Comparison of ENCODE assay signal across 23 mouse cellular contexts in genomic region chr11:85889056-85889729, GRCm38 (mm10). TPM values are rescaled to one million over a fixed set of nuclear protein-coding genes. Genes with fewer than 3 reads are reported as not detected.
DNase-seq lines count a peak whose midpoint lies in the region; ATAC-seq and TF ChIP-seq lines count a peak whose summit lies in the region.
"Had no signal": no experiment of that assay in that cellular context is flagged by ENCODE, and none has a peak within 500 bp of the region (broad histone marks: within the 10 kb centered on the region; RNA-seq: fewer than 3 reads in every experiment).

No protein-coding gene starts in this region.

- H3K9me3 ChIP-seq in hindbrain, embryonic 10.5 days = no peaks in the 10 kb centered on the region
- H3K9me3 ChIP-seq in hindbrain, embryonic 14.5 days (ENCODE audit: control insufficient read depth, low read length) = no peaks in the 10 kb centered on the region
- H3K9me3 ChIP-seq in midbrain, embryonic 10.5 days (replicated peaks) = no peaks in the 10 kb centered on the region
- H3K9me3 ChIP-seq in midbrain, postnatal 0 days (ENCODE audit: low read length) = no peaks in the 10 kb centered on the region
- no peaks in the 10 kb centered on the region for H3K9me3 ChIP-seq in intestine, embryonic 15.5 days
- H3K9me3 ChIP-seq: forebrain, embryonic 10.5 days; liver, embryonic 13.5 days; stomach, embryonic 15.5 days had no signal

- DNase-seq in hindbrain, embryonic 10.5 days (ENCODE audit: low spot score) = peak; percentile 42
- DNase-seq in hindbrain, embryonic 14.5 days (ENCODE audit: low spot score) = no peak
- DNase-seq in midbrain, embryonic 10.5 days (ENCODE audit: low spot score) = peak; percentile 45
- DNase-seq in midbrain, postnatal 0 days (ENCODE audit: low spot score) = no peak
- peak; percentile 16 for DNase-seq in mesoderm, embryonic 11.5 days (ENCODE audit: low read depth, low spot score)
- no peak for DNase-seq in natural killer cell, adult 2 months (ENCODE audit: low spot score in 2 of 2)
- DNase-seq in urinary bladder, adult 18-20 months (ENCODE audit: low spot score in 2 of 2) = no peak
- DNase-seq: adrenal gland, postnatal 25 days; cerebellum, adult 9-11 months; heart, postnatal 14 days; kidney, postnatal 14 days; liver, embryonic 13.5 days; spleen, adult 18-20 months had no signal

- peaks cover 35% of the 10 kb centered on the region for H3K4me1 ChIP-seq in hindbrain, embryonic 10.5 days (replicated peaks)
- no peaks in the 10 kb centered on the region for H3K4me1 ChIP-seq in hindbrain, embryonic 14.5 days (replicated peaks; ENCODE audit: control insufficient read depth, insufficient read depth, low read length)
- peaks cover 41% of the 10 kb centered on the region for H3K4me1 ChIP-seq in midbrain, embryonic 10.5 days
- H3K4me1 ChIP-seq in midbrain, postnatal 0 days (ENCODE audit: insufficient read depth, low read length) = 0 out of 2 replicates have a peak, but pooled peaks cover 2% of the 10 kb centered on the region
- peaks cover 20% of the 10 kb centered on the region for H3K4me1 ChIP-seq in intestine, embryonic 15.5 days (replicated peaks)

- no peak overlapping the region for H3K4me3 ChIP-seq in hindbrain, embryonic 10.5 days
- H3K4me3 ChIP-seq in hindbrain, embryonic 14.5 days (replicated peaks; ENCODE audit: low read length) = no peak overlapping the region
- no peak overlapping the region for H3K4me3 ChIP-seq in midbrain, embryonic 10.5 days
- H3K4me3 ChIP-seq in midbrain, postnatal 0 days (ENCODE audit: low read depth, low read length) = no peak overlapping the region
- 0 out of 2 replicates have a peak overlapping the region, but pooled peaks have one; percentile 6 for H3K4me3 ChIP-seq in intestine, embryonic 15.5 days (replicated peaks)
- H3K4me3 ChIP-seq: forebrain, embryonic 10.5 days; stomach, embryonic 15.5 days had no signal

- no peak overlapping the region for H3K27ac ChIP-seq in hindbrain, embryonic 10.5 days
- no peak overlapping the region for H3K27ac ChIP-seq in hindbrain, embryonic 14.5 days
- H3K27ac ChIP-seq in midbrain, embryonic 10.5 days (replicated peaks) = no peak overlapping the region
- no peak overlapping the region for H3K27ac ChIP-seq in midbrain, postnatal 0 days (ENCODE audit: low read depth, low read length)
- no peak overlapping the region for H3K27ac ChIP-seq in intestine, embryonic 15.5 days
- H3K27ac ChIP-seq: forebrain, embryonic 10.5 days; liver, embryonic 13.5 days; stomach, embryonic 15.5 days had no signal

- WGBS in hindbrain, embryonic 10.5 days = 9% methylated on average over 8 of the region's 8 CpGs
- 14% methylated on average over 8 of the region's 8 CpGs for WGBS in hindbrain, embryonic 14.5 days
- WGBS in midbrain, embryonic 10.5 days = 6% methylated on average over 8 of the region's 8 CpGs
- WGBS in midbrain, postnatal 0 days = 30% methylated on average over 8 of the region's 8 CpGs
- 43% methylated on average over 8 of the region's 8 CpGs for WGBS in intestine, embryonic 15.5 days

- no peak for ATAC-seq in hindbrain, embryonic 14.5 days (ENCODE audit: low FRiP score)
- no peak for ATAC-seq in midbrain, postnatal 0 days (ENCODE audit: low FRiP score)
- peak; percentile 19; the same call in 1 of the 2 replicates for ATAC-seq in intestine, embryonic 15.5 days
- ATAC-seq: CD4-positive, CD25-positive, alpha-beta regulatory T cell, adult 4 months; inflammation-experienced regulatory T-cells, adult 6 months had no signal

- no peak overlapping the region for H3K9ac ChIP-seq in hindbrain, embryonic 14.5 days
- no peak overlapping the region for H3K9ac ChIP-seq in midbrain, postnatal 0 days (replicated peaks; ENCODE audit: low read length, poor library complexity, severe bottlenecking)
- H3K9ac ChIP-seq in intestine, embryonic 15.5 days = no peak overlapping the region
- H3K9ac ChIP-seq: liver, embryonic 13.5 days; stomach, embryonic 15.5 days had no signal

- TF ChIP-seq CTCF in midbrain, postnatal 0 days (IDR thresholded peaks at IDR 0.05) = no peak

- peaks cover 100% of the 10 kb centered on the region for H3K27me3 ChIP-seq in hindbrain, embryonic 10.5 days (ENCODE audit: insufficient read depth, poor library complexity, severe bottlenecking)
- peaks cover 96% of the 10 kb centered on the region for H3K27me3 ChIP-seq in hindbrain, embryonic 14.5 days (ENCODE audit: control insufficient read depth, insufficient read depth, low read length)
- H3K27me3 ChIP-seq in midbrain, embryonic 10.5 days (ENCODE audit: low read depth, poor library complexity, severe bottlenecking) = peaks cover 100% of the 10 kb centered on the region
- H3K27me3 ChIP-seq in midbrain, postnatal 0 days (ENCODE audit: insufficient read depth, low read length) = peaks cover 81% of the 10 kb centered on the region
- peaks cover 89% of the 10 kb centered on the region for H3K27me3 ChIP-seq in intestine, embryonic 15.5 days (replicated peaks)

- no peaks in the 10 kb centered on the region for H3K36me3 ChIP-seq in hindbrain, embryonic 10.5 days
- H3K36me3 ChIP-seq in hindbrain, embryonic 14.5 days (replicated peaks; ENCODE audit: control insufficient read depth, insufficient read depth) = no peaks in the 10 kb centered on the region
- no peaks in the 10 kb centered on the region for H3K36me3 ChIP-seq in midbrain, embryonic 10.5 days
- H3K36me3 ChIP-seq in midbrain, postnatal 0 days (ENCODE audit: insufficient read depth, low read length) = no peaks in the 10 kb centered on the region
- no peaks in the 10 kb centered on the region for H3K36me3 ChIP-seq in intestine, embryonic 15.5 days
- H3K36me3 ChIP-seq: forebrain, embryonic 10.5 days; liver, embryonic 13.5 days; stomach, embryonic 15.5 days had no signal

- H3K4me2 ChIP-seq in hindbrain, embryonic 14.5 days (replicated peaks) = no peak overlapping the region
- no peak overlapping the region for H3K4me2 ChIP-seq in midbrain, postnatal 0 days (ENCODE audit: low read depth, low read length, poor library complexity, severe bottlenecking)
- no peak overlapping the region for H3K4me2 ChIP-seq in intestine, embryonic 15.5 days (replicated peaks)

RNA-seq across cellular contexts. Expression of gene Tbx4, which starts 3.0 kb away (rescaled TPM):
- polyA plus RNA-seq in hindbrain, embryonic 10.5 days (2016; fragmentation: Nextera tagmentation; extraction: Ambion mirVana) = 0.09 and 0.22 TPM in 2 replicates
- 0.23 and 0.25 TPM in 2 replicates for polyA plus RNA-seq in hindbrain, embryonic 14.5 days (2014; fragmentation: Nextera tagmentation; extraction: Ambion mirVana)
- polyA plus RNA-seq in midbrain, embryonic 10.5 days (2016; fragmentation: Nextera tagmentation; extraction: Ambion mirVana) = 0.04 and 0.20 TPM in 2 replicates
- total RNA-seq in midbrain, postnatal 0 days (2014; rRNA removed) = 0.05 and 0.27 TPM in 2 replicates
- polyA plus RNA-seq in midbrain, postnatal 0 days (2015; fragmentation: Nextera tagmentation; extraction: Ambion mirVana) = 0.20 and 0.37 TPM in 2 replicates
- 0.16 TPM in 1 of 2 replicates, not detected in the other for polyA plus RNA-seq in intestine, embryonic 15.5 days (2015; fragmentation: Nextera tagmentation; extraction: Ambion mirVana)
- total RNA-seq: adrenal gland, postnatal 25 days; megakaryocyte, adult 5-6 weeks had no signal
- polyA plus RNA-seq: CD4-positive, CD25-positive, alpha-beta regulatory T cell, adult 4 months; inflammation-experienced regulatory T-cells, adult 6 months had no signal

RNA-seq across cellular contexts. Expression of gene Gm11444, which starts 39.1 kb away (rescaled TPM):
- not detected in 2 replicates for polyA plus RNA-seq in hindbrain, embryonic 10.5 days (2016; fragmentation: Nextera tagmentation; extraction: Ambion mirVana)
- polyA plus RNA-seq in hindbrain, embryonic 14.5 days (2014; fragmentation: Nextera tagmentation; extraction: Ambion mirVana) = not detected in 2 replicates
- polyA plus RNA-seq in midbrain, embryonic 10.5 days (2016; fragmentation: Nextera tagmentation; extraction: Ambion mirVana) = not detected in 2 replicates
- total RNA-seq in midbrain, postnatal 0 days (2014; rRNA removed) = not detected in 2 replicates
- polyA plus RNA-seq in midbrain, postnatal 0 days (2015; fragmentation: Nextera tagmentation; extraction: Ambion mirVana) = not detected in 2 replicates
- not detected in 2 replicates for polyA plus RNA-seq in intestine, embryonic 15.5 days (2015; fragmentation: Nextera tagmentation; extraction: Ambion mirVana)
- total RNA-seq: adrenal gland, postnatal 25 days; gastrocnemius, postnatal 4 days; heart, postnatal 14 days; layer of hippocampus, postnatal 10 days; left cerebral cortex, postnatal 10 days; megakaryocyte, adult 5-6 weeks had no signal
- polyA plus RNA-seq: embryonic facial prominence, embryonic 14.5 days; forebrain, embryonic 10.5 days; inflammation-experienced regulatory T-cells, adult 6 months; liver, embryonic 13.5 days; stomach, embryonic 15.5 days had no signal

RNA-seq across cellular contexts. Expression of gene Tbx2, which starts 56.8 kb away (rescaled TPM):
- 1.5 and 3.1 TPM in 2 replicates for polyA plus RNA-seq in hindbrain, embryonic 10.5 days (2016; fragmentation: Nextera tagmentation; extraction: Ambion mirVana)
- polyA plus RNA-seq in hindbrain, embryonic 14.5 days (2014; fragmentation: Nextera tagmentation; extraction: Ambion mirVana) = 2.3 and 2.8 TPM in 2 replicates
- polyA plus RNA-seq in midbrain, embryonic 10.5 days (2016; fragmentation: Nextera tagmentation; extraction: Ambion mirVana) = 0.27 and 0.43 TPM in 2 replicates
- total RNA-seq in midbrain, postnatal 0 days (2014; rRNA removed) = 3.9 and 4.4 TPM in 2 replicates
- polyA plus RNA-seq in midbrain, postnatal 0 days (2015; fragmentation: Nextera tagmentation; extraction: Ambion mirVana) = 0.32 and 0.42 TPM in 2 replicates
- 4.9 and 5.6 TPM in 2 replicates for polyA plus RNA-seq in intestine, embryonic 15.5 days (2015; fragmentation: Nextera tagmentation; extraction: Ambion mirVana)
- polyA plus RNA-seq: CD4-positive, CD25-positive, alpha-beta regulatory T cell, adult 4 months; inflammation-experienced regulatory T-cells, adult 6 months had no signal

Comparison
In these comparisons a context has a peak if more than half of its experiments do, and no peak if none do; other contexts are left out.
1. DNase-seq: peak in hindbrain, embryonic 10.5 days (single experiment), midbrain, embryonic 10.5 days (single experiment) and mesoderm, embryonic 11.5 days (single experiment); none in hindbrain, embryonic 14.5 days (single experiment), midbrain, postnatal 0 days (single experiment), natural killer cell, adult 2 months (0 of 2) and urinary bladder, adult 18-20 months (0 of 2).